Mouse (Mus musculus): ENCODE data around the gene Bcl2l11.
A peak's percentile ranks its signal among the peaks of the same experiment; 100 is the strongest.

Gene Bcl2l11

GRCm38 (mm10) chr2:128114621-128115020 lies 11.2 kb upstream of the Bcl2l11 start:
- no peak for DNase-seq

DNA sequence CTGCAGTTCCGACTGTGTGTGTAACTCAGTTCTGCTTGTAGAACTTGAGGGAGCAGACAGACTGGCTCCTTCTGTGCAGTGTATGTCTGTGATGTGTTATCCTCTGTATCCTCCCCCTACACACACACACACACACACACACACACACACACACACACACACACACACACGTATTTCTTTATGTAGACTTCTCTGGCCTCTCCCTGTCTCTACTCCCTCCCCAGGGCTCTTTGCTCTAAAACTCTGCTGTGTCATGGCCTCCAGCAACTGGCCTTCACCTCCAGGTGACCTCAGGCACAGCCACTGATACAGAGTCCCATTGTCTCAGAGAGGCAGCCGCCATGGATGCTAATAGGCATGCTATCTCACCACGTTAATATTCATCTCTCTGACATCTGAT lies 10.3 kb upstream of the Bcl2l11 start:
- DNase-seq: peak; percentile 71

DNA sequence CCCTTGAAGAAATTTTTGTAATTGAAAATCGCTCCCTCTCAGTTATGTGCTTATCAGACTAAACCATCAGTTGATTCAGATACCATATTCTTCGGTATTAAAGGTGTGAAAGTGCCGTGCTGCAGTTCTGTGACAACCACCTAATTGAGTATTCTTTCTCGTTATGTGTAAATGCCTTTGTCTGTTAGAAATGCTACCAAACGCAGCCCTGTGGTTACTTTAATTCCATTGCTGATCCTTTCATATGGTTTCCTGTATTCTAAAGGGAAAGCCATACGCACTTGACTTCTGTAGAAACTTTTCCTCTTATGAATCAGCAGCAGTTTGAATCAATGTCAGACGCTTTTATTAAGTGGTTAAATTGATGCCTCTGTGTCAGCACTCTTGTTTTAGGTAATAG lies 8.2 kb upstream of the Bcl2l11 start:
- no peak for DNase-seq

- DNase-seq: peak; percentile 74
Observed at GRCm38 (mm10) chr2:128118971-128119370, 6.9 kb upstream of the Bcl2l11 start.

- DNase-seq: peak; percentile 94
Observed at GRCm38 (mm10) chr2:128122491-128122890, 3.3 kb upstream of the Bcl2l11 start.

- peak; percentile 94 for DNase-seq
Observed at GRCm38 (mm10) chr2:128122891-128123771, 2.7 kb upstream of the Bcl2l11 start.

DNA sequence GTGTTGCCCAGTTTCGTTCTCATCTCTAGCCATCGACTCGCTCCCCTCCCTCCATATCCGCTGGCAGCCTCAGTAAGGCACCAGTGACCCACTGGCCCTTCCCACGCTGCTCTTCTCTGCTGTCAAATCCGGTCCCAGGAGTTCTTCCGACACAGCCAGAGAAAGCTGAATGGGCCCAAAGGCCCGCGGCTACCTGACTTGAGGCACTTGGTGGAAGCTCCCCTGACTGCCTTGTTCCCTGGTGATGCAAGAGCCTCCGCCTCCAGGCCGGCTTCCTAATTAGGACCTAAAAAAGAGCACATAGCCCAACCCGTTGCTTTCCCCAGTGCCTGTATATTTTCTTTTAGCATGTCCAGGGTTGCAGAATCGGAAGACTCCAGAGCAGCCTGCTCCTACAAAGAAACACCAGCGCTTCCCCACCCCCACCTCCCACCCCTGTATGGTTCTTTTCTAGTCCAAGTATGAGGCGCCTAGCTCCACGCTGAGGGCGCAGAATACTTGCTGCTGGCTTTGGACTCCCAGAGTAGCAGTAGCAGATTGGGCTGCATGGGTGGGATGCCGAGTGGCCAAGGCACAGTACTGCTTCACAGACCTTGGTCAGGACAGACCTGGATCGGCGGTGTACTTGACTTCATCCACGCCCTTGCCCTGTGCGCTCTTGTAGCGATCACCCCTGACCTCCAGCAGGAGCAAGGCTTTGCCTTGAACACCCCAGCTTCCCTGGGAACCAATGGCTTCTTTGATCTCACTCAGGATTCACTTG lies 1.7 kb upstream of the Bcl2l11 start:
- peak; percentile 93 for DNase-seq

DNA sequence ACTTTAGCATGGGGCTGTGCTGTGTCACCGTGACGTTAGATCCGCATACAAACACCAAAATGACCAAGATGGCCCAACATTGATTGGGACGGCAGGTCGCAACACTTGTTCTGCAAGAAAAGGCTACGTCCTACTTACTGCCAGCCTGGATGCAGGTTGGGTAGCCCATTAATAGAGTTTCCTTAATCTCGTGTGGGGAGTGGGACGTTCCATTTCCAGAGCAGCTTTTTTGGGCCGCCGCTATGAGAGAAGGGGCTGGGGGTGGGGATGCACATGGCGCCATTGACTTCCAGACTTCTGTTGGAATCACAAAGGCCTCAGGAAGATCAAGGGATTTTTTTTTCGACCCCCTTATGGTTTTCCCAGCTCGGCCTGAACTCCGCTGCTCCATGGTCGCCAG lies 1.1 kb upstream of the Bcl2l11 start:
- peak; percentile 88 for DNase-seq

- DNase-seq: no peak
Observed at GRCm38 (mm10) chr2:128126591-128127051, 783 bp downstream of the Bcl2l11 start.

DNA sequence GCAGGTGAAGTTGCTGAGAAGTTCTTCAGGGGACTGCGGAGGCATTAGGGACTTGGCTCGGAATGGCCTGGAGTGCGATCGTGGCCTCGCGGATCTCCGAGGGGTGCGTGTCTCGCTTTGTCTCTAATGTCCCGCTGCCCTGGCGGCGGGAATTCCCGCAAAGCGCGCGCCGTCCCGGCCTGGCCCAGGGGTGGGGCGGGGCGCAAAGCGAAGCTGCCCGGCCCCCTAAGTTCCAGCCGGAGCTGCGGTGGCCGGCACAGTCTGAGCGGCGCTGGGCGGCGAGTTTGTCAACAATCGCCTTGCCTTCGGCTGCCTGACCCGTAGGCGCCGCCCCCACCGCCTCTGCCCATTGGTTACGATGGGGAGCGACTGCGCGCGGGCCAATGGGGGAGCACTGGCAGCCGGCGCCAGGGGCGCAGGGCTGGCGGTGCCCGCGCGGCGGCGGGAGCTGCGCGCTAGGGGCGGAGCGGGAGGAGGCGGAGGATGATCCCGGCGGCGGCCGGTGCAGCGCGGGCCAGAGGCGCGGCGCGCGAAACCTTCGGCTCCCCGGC lies 1.4 kb downstream of the Bcl2l11 start:
- DNase-seq: peak; percentile 100

DNA sequence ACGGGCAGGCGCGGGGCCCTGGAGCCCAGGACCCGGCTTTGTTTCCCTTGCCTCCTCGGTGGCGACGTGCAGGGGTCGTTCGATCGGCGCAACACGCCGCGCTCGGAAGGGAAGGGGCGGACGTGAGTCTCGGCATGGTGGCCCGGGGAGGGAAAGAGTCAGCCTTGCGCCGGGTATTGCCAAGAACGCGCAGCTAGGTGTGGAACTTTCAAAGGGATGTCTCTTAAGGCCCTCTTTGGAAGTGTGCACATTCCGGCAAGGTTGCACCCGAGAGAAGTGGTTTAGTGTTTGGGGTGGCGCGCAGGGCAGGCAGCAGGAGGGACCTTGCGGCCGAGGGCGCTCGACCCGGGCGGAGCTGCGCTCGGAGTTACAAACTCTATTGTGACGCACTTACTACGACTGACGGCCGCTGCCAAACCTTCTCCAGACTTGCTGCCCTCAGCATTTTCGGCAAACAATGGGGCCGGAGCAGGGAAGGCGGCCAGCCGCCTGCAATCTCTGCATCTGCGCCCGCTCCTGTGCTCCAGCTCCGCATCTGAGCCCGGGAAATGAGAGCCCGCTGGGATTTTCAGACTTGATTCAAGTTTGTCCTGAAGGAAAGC lies 2.0 kb downstream of the Bcl2l11 start:
- peak; percentile 98 for DNase-seq

GRCm38 (mm10) chr2:128128532-128128931 lies 2.7 kb downstream of the Bcl2l11 start:
- DNase-seq: no peak

DNA sequence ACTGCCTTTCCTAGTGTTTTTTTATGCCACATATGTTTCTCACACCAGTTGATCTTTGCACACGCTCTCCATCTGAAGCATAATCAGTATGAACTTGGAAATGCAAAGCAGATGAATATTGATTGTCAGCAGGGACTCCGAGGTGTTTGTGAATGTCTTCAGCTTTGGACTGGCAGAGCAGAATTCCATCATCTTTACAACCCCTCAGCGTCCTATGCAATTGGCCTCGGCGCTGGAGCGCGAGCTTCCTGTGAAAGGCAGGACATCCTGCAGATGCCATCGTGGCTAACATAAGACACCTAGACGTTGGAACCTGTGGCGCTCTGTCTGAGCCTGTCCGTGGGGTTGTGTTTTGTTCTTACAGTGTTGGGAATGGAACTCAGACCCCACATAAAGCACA lies 5.7 kb downstream of the Bcl2l11 start:
- DNase-seq: peak; percentile 85

DNA sequence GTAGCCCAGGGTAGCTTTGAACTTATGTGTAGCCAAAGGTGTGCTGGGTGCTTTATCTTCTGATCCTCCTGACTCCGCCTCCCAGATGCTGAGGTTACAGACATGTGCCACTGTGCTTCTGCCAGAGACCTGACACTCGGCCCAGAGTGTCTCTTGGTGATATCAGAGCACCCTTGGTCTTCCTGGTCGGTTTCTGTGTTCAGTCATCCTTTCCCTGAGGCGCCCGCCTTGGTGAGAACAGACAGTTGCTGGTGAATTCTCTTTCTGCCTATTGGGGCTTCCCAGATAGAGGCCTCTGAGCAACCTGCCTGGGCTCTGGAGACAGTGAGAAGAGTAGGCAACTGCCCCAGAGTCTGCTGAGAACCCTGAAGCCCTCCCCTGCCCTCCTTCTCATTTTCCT lies 6.8 kb downstream of the Bcl2l11 start:
- DNase-seq: peak; percentile 83

DNA sequence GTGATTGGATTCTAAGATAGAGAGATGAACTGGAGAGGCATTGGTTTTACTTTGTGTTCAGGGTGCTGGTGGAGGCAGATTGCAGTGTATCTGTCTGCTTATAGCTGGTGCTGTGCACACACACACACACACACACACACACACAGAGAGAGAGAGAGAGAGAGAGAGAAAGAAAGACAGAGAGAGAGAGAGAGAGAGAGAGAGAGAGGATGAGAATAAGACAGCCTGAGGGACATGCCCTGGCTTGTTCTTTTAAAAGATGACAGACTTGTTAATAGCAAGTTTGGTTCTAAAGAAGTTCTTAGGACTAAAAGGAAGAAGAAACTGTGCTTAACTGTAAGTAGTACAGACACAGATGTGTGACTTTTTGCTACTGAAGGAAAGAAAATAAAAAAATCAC lies 8.0 kb downstream of the Bcl2l11 start:
- DNase-seq: no peak

GRCm38 (mm10) chr2:128134474-128134873 lies 8.6 kb downstream of the Bcl2l11 start:
- DNase-seq: no peak

DNA sequence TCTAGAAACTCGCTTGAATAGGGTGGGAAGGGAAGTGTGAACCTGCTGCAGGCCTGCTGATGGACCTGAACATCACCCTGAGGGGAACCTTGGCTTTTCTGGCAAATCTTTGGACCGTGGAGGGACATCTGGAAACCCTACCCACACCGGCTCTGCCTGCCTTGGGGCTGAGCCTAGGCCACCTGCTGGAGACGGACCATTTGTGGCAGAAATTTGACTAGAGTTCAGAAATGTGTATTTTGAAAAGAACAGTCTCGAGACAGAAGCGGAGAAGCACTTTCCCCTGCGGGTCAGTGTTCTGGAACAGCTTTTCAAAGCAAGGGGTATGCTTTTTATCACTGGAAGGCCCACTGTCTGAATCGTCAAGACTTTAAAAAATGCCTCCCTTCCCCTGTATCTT lies 9.1 kb downstream of the Bcl2l11 start:
- DNase-seq: no peak

GRCm38 (mm10) chr2:128136769-128137433 lies 11.1 kb downstream of the Bcl2l11 start:
- DNase-seq: peak; percentile 94

- DNase-seq: peak; percentile 97
Observed at GRCm38 (mm10) chr2:128137480-128138276, 11.8 kb downstream of the Bcl2l11 start.

DNA sequence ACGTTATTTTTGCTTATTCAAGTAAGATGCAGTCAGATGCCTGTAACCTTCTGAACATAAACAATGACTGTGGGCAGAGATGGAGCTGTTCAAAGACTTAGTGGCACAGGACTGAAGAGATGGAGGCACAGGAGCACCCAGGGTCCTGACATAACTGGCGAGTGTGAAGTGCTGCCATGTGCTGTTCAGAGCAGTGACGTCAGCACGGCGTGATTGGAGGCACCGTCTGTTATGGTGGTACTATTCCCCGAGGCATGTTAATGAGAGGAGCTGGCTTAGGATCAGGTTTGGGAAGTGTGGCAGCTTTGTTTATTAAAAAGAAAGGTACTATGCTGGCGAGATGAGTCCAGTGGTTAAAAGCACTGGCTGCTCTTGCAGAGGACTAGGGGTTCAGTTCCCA lies 13.1 kb downstream of the Bcl2l11 start:
- no peak for DNase-seq

DNA sequence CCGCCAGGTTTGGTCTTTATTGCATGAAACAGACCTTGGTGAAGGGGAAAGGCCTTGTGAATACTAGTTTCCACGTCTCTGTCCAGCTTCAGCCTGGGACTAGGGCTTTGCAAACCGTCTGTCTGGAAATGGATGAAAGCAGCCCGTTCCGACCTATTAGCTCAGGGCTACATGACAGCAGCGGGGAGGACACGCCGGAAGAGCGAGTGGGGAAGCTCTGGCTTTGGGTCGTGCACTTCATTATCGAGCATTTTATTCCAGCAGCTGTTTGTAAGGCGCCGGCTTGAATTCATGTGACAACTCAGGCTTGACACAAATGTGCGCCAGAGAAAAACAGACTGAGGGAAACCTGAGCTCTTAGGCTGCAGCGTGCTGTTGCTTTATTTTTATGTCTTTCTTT lies 13.9 kb downstream of the Bcl2l11 start:
- peak; percentile 95 for DNase-seq

- no peak for DNase-seq
Observed at GRCm38 (mm10) chr2:128140183-128140582, 14.3 kb downstream of the Bcl2l11 start.
